Mouse (Mus musculus) CH12.LX (cell line): Measurements from ENCODE around the gene Thap7. TPM values are rescaled to one million over a fixed set of nuclear protein-coding genes. Genes with fewer than 3 reads are reported as not detected.

Experiments
- DNase-seq: peaks from one replicate; pipeline ENCODE4 v3.0.0-alpha.2; 2013; ENCODE audit errors: extremely low read depth
- H3K27ac ChIP-seq: 2 replicates; pipeline ENCODE4 v1.5.1; 2012; ENCODE audit warnings: low read depth, mild to moderate bottlenecking, control low read depth, moderate library complexity; ENCODE audit not compliant: insufficient read depth
- H3K27me3 ChIP-seq: replicated peaks from 2 replicates; pipeline ENCODE3; 2012; ENCODE audit warnings: inconsistent platforms
- H3K36me3 ChIP-seq, 2 experiments: replicated peaks in 1 of 2; 2 replicates each; pipeline versions ENCODE3 to v1.6.1; 2012; ENCODE audit warnings: inconsistent platforms in 1 of 2, low read length in 1 of 2, mild to moderate bottlenecking in 1 of 2, mixed read lengths in 1 of 2, moderate library complexity in 1 of 2; ENCODE audit not compliant: control insufficient read depth in 1 of 2, insufficient read depth in 1 of 2
- H3K4me1 ChIP-seq, 2 experiments: 2 replicates each; pipeline ENCODE4 v1.6.1; 2012; ENCODE audit warnings: inconsistent platforms in 1 of 2, moderate library complexity in 1 of 2; ENCODE audit not compliant: insufficient read depth in 2 of 2, control insufficient read depth in 1 of 2
- H3K4me2 ChIP-seq: 2 replicates; pipeline ENCODE4 v1.6.1; 2012; ENCODE audit warnings: low read depth, mild to moderate bottlenecking, control low read depth; ENCODE audit not compliant: poor library complexity, insufficient read depth, severe bottlenecking
- H3K4me3 ChIP-seq, 3 experiments: fragments of 150-350 bp in 1 of 3; sonication (generic) in 1 of 3; replicated peaks in 1 of 3; 2 replicates each; pipeline versions ENCODE3 to v1.5.1; 2011 to 2012; ENCODE audit warnings: low read depth in 2 of 3, low read length in 2 of 3, mild to moderate bottlenecking in 2 of 3, moderate library complexity in 2 of 3, control low read depth in 1 of 3, improper control_type of control experiment in 1 of 3, inconsistent platforms in 1 of 3, mixed read lengths in 1 of 3; ENCODE audit not compliant: poor library complexity in 1 of 3
- H3K79me2 ChIP-seq: replicated peaks from 2 replicates; pipeline ENCODE4 v1.6.1; 2012; ENCODE audit warnings: mild to moderate bottlenecking, moderate library complexity; ENCODE audit not compliant: control insufficient read depth, poor library complexity, insufficient read depth, severe bottlenecking; ENCODE audit errors: extremely low read depth
- H3K9ac ChIP-seq: 2 replicates; pipeline ENCODE4 v1.6.1; 2012; ENCODE audit warnings: low read depth, mild to moderate bottlenecking, control low read depth, moderate library complexity; ENCODE audit not compliant: insufficient read depth
- H3K9me3 ChIP-seq: replicated peaks from 2 replicates; pipeline ENCODE3; 2012; ENCODE audit warnings: low read length, inconsistent platforms, mixed read lengths
- BHLHE40 ChIP-seq: IDR thresholded peaks from 2 replicates; pipeline ENCODE4 v1.6.1; 2011; ENCODE audit warnings: mild to moderate bottlenecking, low read depth, low read length, improper control_type of control experiment
- CHD1 ChIP-seq: IDR thresholded peaks from 2 replicates; pipeline ENCODE4 v1.6.1; 2012; ENCODE audit warnings: low read depth, low read length, improper control_type of control experiment, inconsistent platforms
- CHD2 ChIP-seq: IDR thresholded peaks from 2 replicates; pipeline ENCODE4 v1.6.1; 2011; ENCODE audit warnings: low read length, improper control_type of control experiment
- E2F4 ChIP-seq: IDR thresholded peaks from 2 replicates; pipeline ENCODE4 v1.6.1; 2011; ENCODE audit warnings: low read depth, low read length, improper control_type of control experiment; ENCODE audit not compliant: insufficient replicate concordance
- ELF1 ChIP-seq: IDR thresholded peaks from 2 replicates; pipeline ENCODE4 v1.6.1; 2014; ENCODE audit warnings: low read depth, mild to moderate bottlenecking, inconsistent platforms, low read length, improper control_type of control experiment
- JUND ChIP-seq: conservative IDR thresholded peaks from 2 replicates; pipeline ENCODE4 v1.6.1; 2011; ENCODE audit warnings: low read depth, low read length, improper control_type of control experiment
- KAT2A ChIP-seq: IDR thresholded peaks from 2 replicates; pipeline ENCODE4 v1.6.1; 2012; ENCODE audit warnings: low read length, improper control_type of control experiment, inconsistent platforms; ENCODE audit not compliant: insufficient replicate concordance
- MAX ChIP-seq: IDR thresholded peaks from 2 replicates; pipeline ENCODE4 v1.6.1; 2011; ENCODE audit warnings: low read length, improper control_type of control experiment
- MXI1 ChIP-seq: IDR thresholded peaks from 2 replicates; pipeline ENCODE4 v1.6.1; 2011; ENCODE audit warnings: mild to moderate bottlenecking, low read depth, low read length, improper control_type of control experiment
- MYC ChIP-seq: IDR thresholded peaks from 2 replicates; pipeline ENCODE4 v1.6.1; 2011; ENCODE audit warnings: low read depth, mild to moderate bottlenecking, improper control_type of control experiment, low read length
- NELFE ChIP-seq: IDR thresholded peaks from 2 replicates; pipeline ENCODE4 v1.6.1; 2011; ENCODE audit warnings: low read depth, low read length, improper control_type of control experiment
- NRF1 ChIP-seq: IDR thresholded peaks from 2 replicates; pipeline ENCODE4 v1.6.1; 2014; ENCODE audit warnings: low read depth, mild to moderate bottlenecking, inconsistent platforms, low read length, improper control_type of control experiment, moderate library complexity
- POLR2A ChIP-seq: IDR thresholded peaks from 2 replicates; pipeline ENCODE4 v1.6.1; 2011; ENCODE audit warnings: low read depth, mild to moderate bottlenecking, improper control_type of control experiment, low read length
- POLR2AphosphoS2 ChIP-seq: IDR thresholded peaks from 2 replicates; pipeline ENCODE4 v1.6.1; 2011; ENCODE audit warnings: low read depth, low read length, improper control_type of control experiment
- RAD21 ChIP-seq: IDR thresholded peaks from 2 replicates; pipeline ENCODE4 v1.6.1; 2011; ENCODE audit warnings: low read depth, mild to moderate bottlenecking, low read length, improper control_type of control experiment, moderate library complexity
- SIN3A ChIP-seq: IDR thresholded peaks from 2 replicates; pipeline ENCODE4 v1.6.1; 2012; ENCODE audit warnings: low read length, improper control_type of control experiment, inconsistent platforms
- TCF12 ChIP-seq: IDR thresholded peaks from 2 replicates; pipeline ENCODE4 v1.6.1; 2014; ENCODE audit warnings: low read depth, mild to moderate bottlenecking, inconsistent platforms, low read length, improper control_type of control experiment
- UBTF ChIP-seq: IDR thresholded peaks from 2 replicates; pipeline ENCODE4 v1.6.1; 2012; ENCODE audit warnings: low read depth, mild to moderate bottlenecking, inconsistent platforms, low read length, improper control_type of control experiment, moderate library complexity
- ZKSCAN1 ChIP-seq: IDR thresholded peaks from 2 replicates; pipeline ENCODE4 v1.6.1; 2012; ENCODE audit warnings: low read depth, inconsistent platforms, low read length, improper control_type of control experiment, borderline replicate concordance
- ZNF384 ChIP-seq: IDR thresholded peaks from 2 replicates; pipeline ENCODE4 v1.6.1; 2012; ENCODE audit warnings: low read depth, low read length, improper control_type of control experiment, inconsistent platforms
- dilution Hi-C: fragments of 300-500 bp; cut with MboI; formaldehyde crosslinking; loops from 2 replicates; pipeline ENCODE4 v1.14.3; 2020; ENCODE audit warnings: low sequenced_read_pairs; ENCODE audit not compliant: extremely low pct_unique_long_range_greater_than_20kb, extremely low pct_ligation_motif_present
- in situ Hi-C: fragments of 300-500 bp; cut with MboI; formaldehyde crosslinking; loops from 3 replicates; pipeline ENCODE4 v1.14.3; 2019; ENCODE audit warnings: low sequenced_read_pairs, low pct_ligation_motif_present, low pct_unique_long_range_greater_than_20kb, mixed read lengths
- polyA plus RNA-seq: library from polyadenylated mRNA; unstranded; fragments of >175 nt; gene quantifications from 2 replicates; pipeline ENCODE4 v1.2.1, GENCODE M21; 2012; ENCODE audit warnings: low read depth; ENCODE audit not compliant: insufficient read length
- total RNA-seq, 2 experiments: library from RNA; depleted of rRNA; stranded (reverse); fragments of 300-350 nt in 1 of 2; fragments of >200 nt in 1 of 2; gene quantifications; 2 replicates each; pipeline ENCODE4 v1.2.3; 2012 to 2014

Gene Thap7
- total and polyA plus RNA-seq, 3 experiments: 64.3 to 83.3 (median 79.4) TPM

GRCm38 (mm10) chr16:17510686-17511085 is 20.2 kb downstream of the Thap7 start:
- in situ Hi-C loops (no loop called here), dilution Hi-C loops (no loop called here)
- Histone ChIP-seq H3K4me1 (peaks cover 7 to 29% of the 10 kb centered on the region in 2 experiments), H3K27me3 (peaks cover 8% of the 10 kb centered on the region), H3K4me2 (peak overlapping the region; percentile 67; the same call in 1 of the 2 replicates), H3K9ac (peak overlapping the region; percentile 74), H3K9me3 (no peaks in the 10 kb centered on the region), H3K36me3 (peaks cover 43 to 50% of the 10 kb centered on the region in 2 experiments), H3K4me3 (peak overlapping the region in 1 of 3 experiments; percentile 81), H3K27ac (no peak overlapping the region), H3K79me2 (peaks cover 5% of the 10 kb centered on the region; the same call in 1 of the 2 replicates)
- TF ChIP-seq NRF1: no peak
- TF ChIP-seq ZNF384: no peak
- no peak for TF ChIP-seq MAX
- no peak for TF ChIP-seq CHD2
- no peak for TF ChIP-seq KAT2A
- no peak for TF ChIP-seq ELF1
- no peak for TF ChIP-seq POLR2A
- TF ChIP-seq BHLHE40: no peak
- no peak for TF ChIP-seq RAD21
- no peak for TF ChIP-seq TCF12
- no peak for DNase-seq

DNA sequence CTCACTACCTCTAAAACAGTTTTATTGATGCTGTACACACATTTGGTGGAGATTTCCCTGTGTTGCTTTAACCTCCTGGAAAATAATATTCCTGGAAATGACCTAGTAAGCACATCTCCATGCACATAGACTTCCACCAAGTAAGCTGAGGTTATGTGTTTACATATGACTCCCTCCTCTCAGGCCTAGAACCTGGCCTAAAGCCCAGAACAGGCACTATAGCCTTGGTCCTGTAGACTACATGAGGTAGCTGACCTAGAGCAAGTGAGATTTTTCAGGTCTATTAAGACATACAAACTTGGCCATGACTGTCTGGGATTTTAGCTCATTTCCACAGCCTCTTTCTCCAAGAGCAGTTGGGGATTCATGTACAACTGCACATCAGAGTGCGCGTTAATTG is 20.8 kb downstream of the Thap7 start:
- Histone ChIP-seq H3K9ac (peak overlapping the region; percentile 74), H3K27me3 (peaks cover 14% of the 10 kb centered on the region), H3K4me2 (peak overlapping the region; percentile 67), H3K9me3 (no peaks in the 10 kb centered on the region), H3K36me3 (peaks cover 38 to 44% of the 10 kb centered on the region in 2 experiments), H3K4me1 (peaks cover 7 to 29% of the 10 kb centered on the region in 2 experiments), H3K4me3 (peak overlapping the region; percentile 63 to 100 (median 81)), H3K27ac (no peak overlapping the region), H3K79me2 (peaks cover 5% of the 10 kb centered on the region; the same call in 1 of the 2 replicates)
- DNase-seq: no peak
- TF ChIP-seq ZKSCAN1: no peak
- in situ Hi-C loops (no loop called here), dilution Hi-C loops (no loop called here)

GRCm38 (mm10) chr16:17509240-17509597 is 21.7 kb downstream of the Thap7 start:
- Histone ChIP-seq H3K9ac (peak overlapping the region; percentile 74), H3K27ac (peak overlapping the region; percentile 17), H3K27me3 (peaks cover 23% of the 10 kb centered on the region), H3K9me3 (no peaks in the 10 kb centered on the region), H3K4me3 (peak overlapping the region; percentile 63 to 100 (median 81)), H3K4me2 (peak overlapping the region; percentile 67), H3K79me2 (peaks cover 5% of the 10 kb centered on the region; the same call in 1 of the 2 replicates), H3K36me3 (peaks cover 33 to 39% of the 10 kb centered on the region in 2 experiments), H3K4me1 (peaks cover 7 to 29% of the 10 kb centered on the region in 2 experiments)
- DNase-seq: no peak
- in situ Hi-C loops: no loop called here
- dilution Hi-C loops: no loop called here
- TF ChIP-seq MXI1 (peak; percentile 33; the same call in 1 of the 2 replicates), CHD1 (no peak), KAT2A (no peak), E2F4 (no peak), SIN3A (peak; percentile 36; the same call in 1 of the 2 replicates), MYC (0 out of 2 replicates have a peak, but pooled peaks have one; percentile 24), NELFE (no peak), ZKSCAN1 (no peak), POLR2AphosphoS2 (no peak), JUND (no peak), UBTF (no peak), BHLHE40 (no peak)
